Mouse (Mus musculus): ENCODE results near the gene Vps45.

Vps45 gene

DNA sequence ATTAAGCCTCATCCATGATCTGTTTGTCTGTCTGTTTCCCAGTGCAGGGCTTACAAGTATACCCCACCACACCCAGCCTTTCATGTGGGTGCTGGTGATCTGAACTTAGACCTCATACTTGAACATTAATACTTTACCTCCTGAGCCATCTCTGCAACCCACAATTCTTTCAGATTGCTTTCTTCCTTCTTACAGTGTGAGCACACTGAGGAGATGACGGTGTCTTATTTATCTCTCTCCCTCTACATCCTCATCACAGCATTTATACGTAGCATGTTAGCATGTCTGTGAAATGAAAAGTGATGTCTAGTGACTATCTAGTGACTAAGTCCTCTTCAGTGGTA, 17.6 kb downstream of the Vps45 start:
- ATAC-seq (ENCODE audit: insufficient number of reproducible peaks, low FRiP score, low TSS enrichment) = no peak

DNA sequence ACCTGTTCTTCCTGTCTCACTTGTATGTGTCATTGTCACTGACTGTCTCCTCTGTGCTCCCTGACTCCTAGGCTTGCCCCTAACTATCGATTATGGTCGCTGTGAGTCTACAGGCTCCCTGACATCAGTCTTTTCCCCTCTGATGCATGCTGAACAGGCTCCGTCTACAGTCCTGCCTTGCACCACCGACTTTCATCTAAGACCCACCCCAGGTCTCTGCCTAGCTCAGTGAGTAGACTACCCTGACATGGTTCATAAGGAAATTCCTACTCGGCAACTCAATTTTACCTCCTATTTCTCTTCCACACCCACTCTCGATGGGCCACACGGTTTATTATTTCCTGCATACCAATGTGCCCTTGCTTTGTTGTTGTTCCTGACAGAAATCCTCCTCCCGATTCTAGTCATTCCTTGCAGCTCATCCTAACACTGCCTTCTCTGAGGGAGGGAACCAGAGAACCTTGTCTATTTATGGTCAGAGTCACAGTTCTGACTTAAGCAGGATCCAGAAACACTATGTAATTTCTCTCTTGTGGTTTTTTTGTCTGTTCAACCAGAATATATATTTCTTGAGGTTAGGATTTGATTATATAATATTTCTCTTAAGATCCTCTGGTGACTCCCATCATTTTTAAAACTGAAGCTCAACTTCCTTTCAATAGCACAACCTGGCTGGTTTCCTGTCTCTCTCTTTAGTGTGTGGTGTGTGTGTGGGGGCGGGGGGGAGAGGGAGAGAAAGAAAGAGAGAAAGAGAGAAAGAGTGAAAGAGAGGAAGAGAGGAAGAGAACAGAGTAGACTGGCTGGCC, 18.2 kb downstream of the Vps45 start:
- ATAC-seq (ENCODE audit: insufficient number of reproducible peaks, low FRiP score, low TSS enrichment) = no peak

DNA sequence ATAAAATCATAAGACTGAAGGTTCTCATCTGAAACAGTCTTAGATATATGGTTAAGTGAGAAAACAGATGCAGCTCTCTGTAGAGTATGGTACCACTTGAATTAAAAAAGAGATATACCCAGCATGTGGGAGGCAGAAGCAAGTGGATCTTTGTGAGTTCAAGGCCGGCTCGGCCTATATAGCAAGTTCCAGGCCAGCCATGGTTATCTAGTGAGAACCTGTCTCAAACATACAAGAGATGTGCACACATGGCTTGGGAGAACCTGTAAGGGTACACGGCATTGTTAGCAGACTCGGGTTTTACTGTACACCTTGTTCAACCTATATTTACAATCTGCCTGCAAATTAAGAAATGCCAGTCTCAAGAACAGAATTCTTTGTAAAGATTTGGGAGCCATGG, 19.4 kb downstream of the Vps45 start:
- no peak for ATAC-seq (ENCODE audit: insufficient number of reproducible peaks, low FRiP score, low TSS enrichment)

DNA sequence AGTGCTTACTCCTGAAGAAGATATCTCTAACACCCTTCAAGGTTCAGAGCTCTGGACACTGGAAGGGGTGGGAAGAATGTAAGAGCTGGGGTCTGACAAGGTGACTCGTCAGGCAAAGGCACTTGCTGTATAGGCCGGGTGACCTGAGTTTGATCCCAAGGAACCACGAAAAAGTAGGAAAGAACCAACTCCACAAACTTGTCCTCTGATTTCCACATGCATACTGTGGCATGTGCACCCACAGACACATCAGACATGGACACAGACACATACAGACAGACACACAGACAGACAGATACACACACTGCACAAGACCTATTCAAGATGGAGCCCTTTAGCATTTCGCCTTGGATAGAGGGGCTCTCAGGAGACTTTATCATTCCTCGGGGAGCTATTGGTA, 20.1 kb downstream of the Vps45 start:
- ATAC-seq (ENCODE audit: insufficient number of reproducible peaks, low FRiP score, low TSS enrichment) = no peak

DNA sequence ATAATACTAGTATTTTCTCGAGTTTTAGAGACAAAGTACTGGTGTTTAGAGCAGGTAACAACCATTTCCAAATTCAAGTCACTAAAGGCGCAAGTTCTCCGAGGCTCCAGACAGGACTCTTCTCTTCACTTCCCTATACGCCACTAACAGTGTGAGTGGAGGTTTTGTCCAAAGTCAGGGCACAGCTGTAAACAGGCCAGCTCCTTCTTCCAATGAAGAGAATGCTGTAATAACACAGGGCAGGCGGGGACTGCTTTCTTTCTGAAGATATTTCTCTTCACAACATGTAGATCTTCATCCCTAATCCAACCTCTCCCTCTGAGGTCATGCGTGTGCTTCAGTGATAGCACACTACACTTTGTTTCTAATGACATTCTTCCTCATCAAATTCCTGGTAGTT, 21.5 kb downstream of the Vps45 start:
- ATAC-seq (ENCODE audit: insufficient number of reproducible peaks, low FRiP score, low TSS enrichment) = no peak

DNA sequence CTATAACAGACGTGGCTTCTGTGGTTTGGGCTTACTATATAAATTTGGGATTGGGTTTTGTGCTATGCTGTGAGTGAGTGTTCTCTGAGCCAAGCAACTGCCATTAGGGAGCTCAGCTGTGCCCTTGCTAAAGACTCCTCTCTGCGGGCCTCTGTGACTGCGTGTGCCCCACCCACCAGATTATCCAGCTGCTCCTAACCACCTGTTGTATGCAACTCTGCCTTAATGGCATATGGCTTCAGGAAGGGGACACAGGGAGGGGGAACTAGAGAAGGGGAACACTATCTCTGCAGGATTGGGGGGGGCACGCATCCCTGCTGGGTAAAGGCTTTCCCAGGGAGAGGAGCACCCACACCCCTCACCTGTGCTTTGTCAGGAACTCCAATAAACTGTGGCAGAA, 25.2 kb downstream of the Vps45 start:
- no peak for ATAC-seq (ENCODE audit: insufficient number of reproducible peaks, low FRiP score, low TSS enrichment)

DNA sequence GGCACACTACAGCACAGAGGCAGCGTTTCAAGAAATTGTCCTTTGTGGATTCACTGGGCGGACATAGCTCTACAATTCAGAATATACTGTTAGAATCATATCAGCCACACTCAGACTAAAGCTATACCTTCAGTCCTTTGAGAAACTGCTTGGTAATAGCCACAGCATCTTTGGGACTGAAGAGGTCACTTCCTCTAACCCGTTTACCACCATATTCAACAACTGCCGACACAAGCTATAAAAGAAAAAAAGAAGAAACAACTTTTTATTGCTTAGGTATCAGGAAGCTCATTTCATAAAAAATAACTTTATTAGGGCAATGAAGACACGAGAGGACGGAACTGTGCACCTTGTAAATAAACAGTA, 25.6 kb downstream of the Vps45 start:
- no peak for ATAC-seq (ENCODE audit: insufficient number of reproducible peaks, low FRiP score, low TSS enrichment)

DNA sequence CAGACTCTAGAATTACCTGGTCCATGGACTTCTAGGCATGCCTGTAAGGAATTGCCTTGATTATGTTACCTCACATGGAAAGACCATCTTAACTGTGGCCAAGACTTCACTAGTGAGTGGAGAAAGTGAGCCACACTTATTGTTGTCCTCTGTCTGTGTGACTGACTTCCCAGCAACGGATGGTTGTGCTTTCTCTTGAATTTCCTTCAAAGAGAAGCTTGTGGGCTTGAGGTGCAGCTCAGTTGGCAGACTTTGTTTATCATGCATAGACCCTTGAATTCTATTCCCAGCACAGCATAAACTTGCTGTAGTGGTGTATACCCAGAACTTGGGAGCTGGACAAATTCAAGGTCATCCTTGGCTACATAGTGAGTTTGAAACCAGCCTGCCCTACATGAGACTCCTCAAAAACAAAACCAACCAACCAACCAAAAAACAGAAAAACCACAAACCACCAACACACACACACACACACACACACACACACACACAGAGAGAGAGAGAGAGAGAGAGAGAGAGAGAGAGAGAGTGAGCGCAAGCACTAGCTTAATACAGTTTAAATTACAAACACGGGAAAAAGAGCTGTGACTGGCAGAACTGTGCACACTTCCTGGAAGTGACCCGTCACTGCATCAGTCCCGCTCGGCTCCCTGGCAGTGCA, 26.1 kb downstream of the Vps45 start:
- no peak for ATAC-seq (ENCODE audit: insufficient number of reproducible peaks, low FRiP score, low TSS enrichment)

DNA sequence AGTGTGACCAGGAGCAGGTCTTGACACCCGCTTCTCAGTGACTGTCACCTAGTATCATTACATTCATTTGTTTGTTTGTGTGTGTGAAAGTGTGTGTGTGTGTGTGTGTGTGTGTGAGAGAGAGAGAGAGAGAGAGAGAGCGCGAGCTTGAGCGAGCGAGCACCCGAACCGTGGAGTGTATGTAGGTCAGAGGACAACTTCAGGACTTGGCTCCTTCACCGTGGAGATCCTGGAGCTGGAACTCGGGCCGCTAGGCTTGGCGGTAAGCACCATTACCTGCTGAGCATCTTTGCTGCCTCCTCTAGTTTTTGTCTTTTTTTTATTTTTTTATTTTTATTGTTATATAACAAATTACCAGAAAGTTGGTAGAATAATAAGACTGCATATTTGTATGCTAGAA, 28.5 kb downstream of the Vps45 start:
- peak; percentile 91; the same call in 1 of the 2 replicates for ATAC-seq (ENCODE audit: insufficient number of reproducible peaks, low FRiP score, low TSS enrichment)

DNA sequence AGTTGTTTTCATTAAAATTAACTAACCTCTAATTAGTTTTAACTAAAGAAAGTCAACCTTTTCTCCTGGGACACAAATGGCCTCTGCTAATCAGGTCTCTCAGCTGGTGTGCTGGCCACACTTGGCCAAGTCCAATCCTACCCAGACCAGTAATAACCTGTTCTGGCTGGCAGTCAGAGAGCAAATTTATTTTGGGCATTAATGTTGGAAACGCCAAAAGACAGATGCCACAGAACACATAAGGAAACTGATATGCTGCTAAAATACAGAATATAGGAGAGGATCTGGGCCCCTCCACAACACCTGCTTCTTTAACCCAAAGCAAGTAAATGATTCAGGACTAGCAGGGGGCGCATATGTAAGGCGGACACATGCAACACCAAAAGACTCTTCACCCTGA, 28.9 kb downstream of the Vps45 start:
- peak; percentile 81; the same call in 1 of the 2 replicates for ATAC-seq (ENCODE audit: insufficient number of reproducible peaks, low FRiP score, low TSS enrichment)

DNA sequence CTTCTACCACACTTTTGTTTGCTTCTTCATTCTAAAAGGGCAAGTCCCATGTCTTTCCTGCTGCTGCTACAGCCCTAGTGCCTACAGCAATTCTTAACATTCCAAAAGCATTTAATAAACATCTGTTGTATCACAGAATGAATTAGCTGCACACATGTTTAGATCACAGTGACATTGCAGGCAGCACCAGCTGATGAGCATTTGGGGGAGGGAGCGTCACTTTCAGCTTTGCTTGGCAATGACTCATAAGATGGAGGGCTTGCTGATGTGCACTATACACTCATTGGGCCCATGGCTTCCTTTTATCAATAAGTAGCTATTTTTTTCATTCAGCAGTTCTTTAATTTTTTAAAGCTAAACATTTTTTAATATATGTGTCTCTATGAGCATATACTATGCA, 30.4 kb downstream of the Vps45 start:
- ATAC-seq (ENCODE audit: insufficient number of reproducible peaks, low FRiP score, low TSS enrichment) = no peak

DNA sequence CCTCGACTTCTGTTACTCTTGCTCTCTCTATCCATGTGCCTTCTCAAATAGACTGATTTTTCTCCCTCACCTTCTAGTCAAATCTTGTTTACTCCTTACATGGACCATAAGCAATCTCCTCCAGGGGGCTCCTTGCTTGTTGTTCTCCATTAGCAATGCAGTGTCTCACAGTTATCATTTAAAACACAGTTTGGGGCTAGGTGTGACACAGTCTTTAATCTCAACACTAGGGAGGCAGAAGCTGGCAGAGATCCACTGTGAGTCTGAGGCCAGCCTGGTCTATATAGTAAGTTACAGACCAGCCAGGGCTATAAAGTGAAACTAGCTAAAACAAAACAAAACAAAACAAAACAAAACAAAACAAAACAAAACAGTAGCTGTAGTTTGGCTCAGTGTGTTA, 31.1 kb downstream of the Vps45 start:
- ATAC-seq (ENCODE audit: insufficient number of reproducible peaks, low FRiP score, low TSS enrichment) = no peak

DNA sequence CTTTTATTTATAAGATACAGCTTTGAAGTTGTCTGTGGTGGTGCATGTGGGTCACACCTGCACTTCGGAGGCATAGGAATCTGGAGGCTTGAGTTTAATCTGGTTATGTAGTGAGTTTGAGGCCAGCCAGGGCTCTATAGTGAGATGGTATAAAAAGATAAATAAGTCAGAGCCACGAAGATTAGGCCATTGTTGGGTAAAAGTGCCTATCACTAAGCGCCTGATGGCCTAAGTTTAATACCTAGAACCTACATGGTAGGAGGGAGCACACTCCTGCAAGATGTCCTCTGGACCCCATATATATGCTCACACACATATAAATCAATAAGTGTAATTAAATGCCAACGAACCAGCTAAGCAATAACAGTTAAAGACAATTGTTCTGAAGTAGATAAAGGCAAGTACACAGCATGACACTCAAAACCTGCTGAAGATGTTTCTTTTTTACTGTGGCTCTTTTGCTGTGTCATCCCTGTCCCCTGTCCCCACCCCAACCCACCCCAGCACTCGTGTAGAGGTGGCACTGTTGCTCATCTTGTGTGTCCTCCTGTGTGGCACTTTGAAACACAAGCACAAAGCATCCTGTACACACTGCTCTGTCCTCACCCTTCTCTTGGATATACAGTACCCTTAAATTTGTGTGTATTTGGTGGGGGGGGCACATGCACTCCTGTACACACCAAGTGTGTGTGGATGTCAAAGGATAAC, 36.7 kb downstream of the Vps45 start:
- ATAC-seq (ENCODE audit: insufficient number of reproducible peaks, low FRiP score, low TSS enrichment) = no peak

DNA sequence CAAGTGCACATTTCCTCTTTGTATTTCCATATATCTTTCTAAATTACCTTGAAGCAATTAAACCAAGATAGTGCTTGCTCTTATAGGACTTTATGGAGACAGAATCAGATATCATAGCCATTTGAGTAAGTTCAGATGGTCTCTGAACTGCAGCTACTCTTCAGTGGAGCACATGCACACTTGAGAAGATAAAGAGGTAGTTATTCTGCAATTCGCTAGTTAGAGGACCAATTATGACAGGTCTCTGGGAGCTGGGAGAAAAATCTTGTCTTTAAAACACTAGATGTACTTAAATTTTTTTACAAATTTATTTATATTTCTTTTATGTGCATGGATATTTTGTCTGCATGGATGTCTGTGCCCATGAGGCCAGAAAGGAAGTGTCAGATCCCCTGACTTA, 37.5 kb downstream of the Vps45 start:
- ATAC-seq (ENCODE audit: insufficient number of reproducible peaks, low FRiP score, low TSS enrichment) = no peak

DNA sequence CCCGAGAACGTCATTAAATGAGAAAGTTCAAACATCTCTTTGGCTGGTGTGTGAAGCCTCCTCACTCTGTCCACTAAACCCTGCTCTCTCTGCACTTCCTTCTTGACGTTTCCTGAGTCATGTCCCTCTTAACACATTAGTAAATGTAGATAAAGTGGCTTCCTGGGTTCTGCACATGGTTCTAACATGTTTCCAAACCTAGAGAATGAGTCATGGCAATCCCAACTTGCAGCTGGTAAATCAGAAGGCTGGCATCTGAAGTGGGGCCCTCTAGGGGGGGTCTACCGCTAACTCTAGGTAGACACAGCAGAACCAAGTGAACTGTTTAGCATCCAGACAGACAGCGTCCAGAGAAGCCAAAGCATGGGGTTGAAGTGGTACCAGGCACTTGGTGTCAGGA, 40.8 kb downstream of the Vps45 start:
- no peak for ATAC-seq (ENCODE audit: insufficient number of reproducible peaks, low FRiP score, low TSS enrichment)

DNA sequence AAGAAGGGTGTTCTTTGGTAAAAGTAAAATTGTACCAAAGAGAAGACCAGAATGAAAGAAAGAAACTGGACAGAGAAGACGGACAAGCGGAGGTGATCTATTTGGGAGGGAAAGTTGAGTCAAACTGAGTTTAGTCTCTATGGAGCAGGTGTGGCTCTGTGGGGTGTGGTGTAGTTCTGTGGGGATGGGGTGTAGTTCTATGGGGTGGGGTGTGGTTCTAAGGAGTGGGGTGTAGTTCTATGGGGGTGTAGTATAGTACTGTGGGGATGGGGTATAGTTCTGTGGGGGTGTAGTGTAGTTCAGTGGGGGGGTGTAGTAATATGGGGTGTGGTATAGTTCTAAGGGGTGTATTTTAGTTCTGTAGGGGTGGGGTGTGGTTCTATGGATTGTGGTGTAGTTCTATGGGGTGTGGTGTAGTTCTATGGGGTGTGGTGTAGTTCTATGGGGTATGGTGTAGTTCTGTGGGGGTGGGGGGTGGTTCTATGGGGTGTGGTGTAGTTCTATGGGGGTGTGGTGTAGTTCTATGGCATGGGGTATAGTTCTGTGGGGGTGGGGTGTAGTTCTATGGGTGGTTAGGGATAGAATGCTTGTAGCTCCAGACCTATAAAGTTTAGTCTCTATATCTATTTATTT, 41.9 kb downstream of the Vps45 start:
- ATAC-seq (ENCODE audit: insufficient number of reproducible peaks, low FRiP score, low TSS enrichment) = no peak

DNA sequence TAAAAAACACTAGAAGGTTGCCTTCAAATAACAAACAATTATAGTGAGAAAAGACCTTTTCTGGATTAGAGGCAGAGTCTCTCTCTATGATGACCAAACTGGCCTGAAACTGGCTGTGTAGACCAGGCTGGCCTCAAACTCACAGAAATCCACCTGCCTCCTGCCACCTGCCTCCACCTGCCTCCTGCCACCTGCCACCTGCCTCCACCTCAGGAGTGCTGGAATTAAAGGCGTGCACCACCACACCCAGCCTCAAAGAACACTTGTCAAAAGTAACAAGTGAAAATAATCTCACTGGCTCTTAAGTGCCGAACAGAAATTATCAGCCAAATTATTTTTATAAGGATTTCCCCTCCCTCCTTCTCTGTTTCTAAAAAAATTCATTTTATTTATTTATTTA, 42.6 kb downstream of the Vps45 start:
- ATAC-seq (ENCODE audit: insufficient number of reproducible peaks, low FRiP score, low TSS enrichment) = no peak

DNA sequence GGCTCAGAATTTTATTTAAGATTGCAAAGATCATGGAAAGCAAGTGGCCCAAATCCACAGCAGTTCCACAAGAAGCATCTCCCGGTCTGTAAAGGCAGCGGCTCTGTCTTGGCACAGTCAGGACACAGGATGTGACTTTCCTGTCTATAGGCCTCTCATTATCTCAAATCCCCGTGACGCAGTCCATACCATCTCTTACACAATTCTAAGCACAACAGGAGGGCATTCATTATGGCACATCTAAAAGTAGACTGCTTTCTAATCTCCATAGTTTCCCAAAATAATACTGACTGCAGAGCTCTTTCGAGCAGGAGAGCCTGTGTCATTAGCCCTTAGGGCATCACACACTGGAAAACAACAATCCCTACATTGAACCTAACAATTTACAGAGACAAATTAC, 45.5 kb downstream of the Vps45 start:
- ATAC-seq (ENCODE audit: insufficient number of reproducible peaks, low FRiP score, low TSS enrichment) = no peak

DNA sequence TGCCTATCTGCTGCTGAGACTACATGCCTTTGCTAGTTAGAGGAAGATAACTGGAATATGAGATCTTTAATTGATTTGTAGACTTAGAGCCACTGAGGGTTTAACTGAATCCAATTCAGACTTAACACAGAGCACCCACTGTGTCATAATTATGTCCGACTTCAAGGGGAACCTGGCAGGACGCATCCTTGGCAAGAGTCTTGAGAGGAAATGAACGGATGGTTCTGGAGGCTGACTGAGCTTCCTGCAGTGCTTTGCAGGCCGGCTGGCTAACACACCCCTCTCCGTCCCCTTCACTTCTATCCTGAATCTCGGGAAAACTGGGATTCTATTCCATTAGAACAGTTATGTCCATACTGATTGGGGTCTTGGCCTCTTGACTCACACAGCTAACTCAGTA, 49.8 kb downstream of the Vps45 start:
- ATAC-seq (ENCODE audit: insufficient number of reproducible peaks, low FRiP score, low TSS enrichment) = peak; percentile 36; the same call in 1 of the 2 replicates

DNA sequence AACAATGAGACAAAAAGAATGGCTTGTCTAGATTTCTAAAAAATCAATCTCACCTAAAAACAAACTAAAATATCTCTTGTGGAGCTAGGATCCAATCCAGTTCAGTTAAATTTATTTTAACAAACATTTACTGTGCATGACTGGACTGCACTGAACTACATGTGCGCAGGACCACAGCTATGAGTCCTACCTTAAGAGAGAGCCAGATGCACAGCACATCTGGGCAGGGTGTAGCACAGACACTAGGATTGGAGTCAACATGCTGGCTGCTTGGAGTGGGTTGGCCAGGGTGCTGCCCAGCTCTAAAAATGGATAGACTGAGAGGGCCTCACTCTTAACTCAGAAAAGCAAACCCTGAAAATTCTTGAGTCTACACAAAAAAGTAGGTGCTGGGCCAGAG, 56.7 kb downstream of the Vps45 start:
- ATAC-seq (ENCODE audit: insufficient number of reproducible peaks, low FRiP score, low TSS enrichment) = no peak

DNA sequence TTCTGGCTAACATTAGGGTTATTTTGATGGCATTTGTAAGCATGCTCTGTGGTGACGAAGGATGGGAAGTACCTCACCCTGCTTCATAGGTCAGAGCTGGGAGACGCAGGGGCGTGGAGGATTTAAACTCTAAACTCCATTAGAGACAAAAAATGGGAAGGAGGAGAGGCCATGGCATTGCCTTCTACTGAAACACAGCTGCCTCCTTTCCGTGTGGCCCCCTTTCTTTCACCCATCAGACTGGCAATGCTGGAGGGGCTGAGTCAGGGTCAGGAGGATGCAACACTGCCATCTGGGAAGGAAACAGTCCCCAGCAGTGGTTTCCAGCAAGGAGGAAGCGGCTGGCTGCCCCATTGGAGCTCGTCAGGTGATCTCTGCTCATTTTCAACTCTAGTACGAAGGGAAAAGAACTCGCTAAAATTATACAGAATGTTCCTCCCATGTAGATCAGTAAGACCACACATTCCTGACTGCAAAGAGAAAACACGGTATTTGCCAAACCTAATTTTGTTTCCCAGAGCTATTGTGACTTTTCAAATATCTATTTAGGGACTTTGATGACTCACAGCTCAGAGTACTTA, 57.3 kb downstream of the Vps45 start:
- no peak for ATAC-seq (ENCODE audit: insufficient number of reproducible peaks, low FRiP score, low TSS enrichment)
